Mouse (Mus musculus): Measurements from ENCODE around the gene Slc50a1. TPM values are rescaled to one million over a fixed set of nuclear protein-coding genes. Genes with fewer than 3 reads are reported as not detected.

Slc50a1 gene
- polyA plus RNA-seq, 1 experiment from 2014 or later, result 74.4 TPM

DNA sequence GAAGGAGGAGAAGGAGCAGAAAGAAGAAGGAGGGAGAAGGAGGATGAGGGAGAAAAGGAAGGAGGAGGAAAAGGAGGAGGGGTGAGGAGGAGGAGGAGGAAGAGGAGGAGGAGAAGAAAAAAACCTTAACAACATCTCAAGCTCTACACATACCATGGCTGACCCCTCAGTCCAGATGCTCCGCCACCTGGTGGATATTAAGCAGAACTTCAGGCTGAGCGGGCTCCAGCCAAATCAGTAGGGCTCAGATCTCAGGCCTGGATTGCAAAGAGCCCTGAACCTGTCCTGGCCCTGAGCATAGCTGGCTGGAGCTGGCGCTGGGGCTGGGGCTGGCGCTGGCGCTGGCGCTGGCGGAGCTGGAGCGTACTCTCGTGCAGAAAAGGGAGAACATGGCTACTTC, 37.7 kb upstream of the Slc50a1 start:
- Histone ChIP-seq H3K27ac (no peak overlapping the region), H3K36me3 (no peaks in the 10 kb centered on the region), H3K9me3 (no peaks in the 10 kb centered on the region), H3K4me1 (0 out of 2 replicates have a peak, but pooled peaks cover 2% of the 10 kb centered on the region), H3K4me3 (replicated peaks) (no peak overlapping the region), H3K4me2 (no peak overlapping the region), H3K27me3 (replicated peaks) (no peaks in the 10 kb centered on the region), H3K9ac (no peak overlapping the region)
- ATAC-seq (ENCODE audit: insufficient read depth, low FRiP score, low read depth), result peak; percentile 67
- WGBS, result 5% methylated on average over 9 of the region's 9 CpGs

DNA sequence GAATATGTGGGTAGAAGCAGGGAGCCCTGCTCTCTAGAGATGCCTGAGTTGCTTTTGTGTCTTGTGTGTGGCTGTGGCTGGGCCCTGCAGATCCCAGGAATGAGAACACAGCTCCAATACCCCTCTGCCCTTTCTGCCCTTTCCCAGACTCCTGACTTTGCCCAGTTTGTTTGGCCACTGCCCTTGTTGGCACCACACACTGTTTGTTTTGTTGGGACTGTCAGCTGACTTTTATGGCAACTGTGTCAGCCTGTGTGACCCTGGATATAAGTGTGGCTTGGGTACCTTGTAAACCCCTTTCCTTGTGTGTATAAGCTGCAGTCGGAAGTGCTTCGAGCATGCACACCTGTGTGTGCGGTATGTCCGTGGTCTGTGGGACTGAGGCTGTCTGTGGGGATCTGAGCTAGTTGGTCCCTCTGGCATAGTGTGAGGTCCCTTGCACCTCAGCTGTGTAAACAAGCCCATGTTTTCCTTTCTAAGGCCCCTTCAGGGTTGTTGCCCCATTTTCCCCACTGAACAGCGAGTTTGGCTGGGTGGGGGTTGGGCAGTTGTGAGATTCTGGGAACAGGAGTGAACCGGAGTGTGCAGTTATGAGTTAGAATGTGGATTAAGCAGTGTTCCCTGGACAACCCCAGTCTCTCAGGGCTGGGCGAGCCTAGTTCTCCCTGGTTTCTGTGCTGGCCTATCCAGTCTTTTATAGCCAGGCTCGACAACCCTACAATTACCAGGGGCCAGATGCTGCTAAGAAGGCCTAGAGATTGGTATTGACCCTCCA, 35.4 kb upstream of the Slc50a1 start:
- ATAC-seq (ENCODE audit: insufficient read depth, low FRiP score, low read depth), result no peak; the same call in 1 of the 2 replicates
- 0 out of 2 replicates have a peak, but pooled peaks cover 2% of the 10 kb centered on the region for H3K4me1 ChIP-seq
- H3K9ac ChIP-seq, result no peak overlapping the region
- no peak overlapping the region for H3K4me2 ChIP-seq
- no peak overlapping the region for H3K4me3 ChIP-seq (replicated peaks)
- WGBS, result 67% methylated on average over 8 of the region's 8 CpGs
- no peaks in the 10 kb centered on the region for H3K36me3 ChIP-seq
- no peak overlapping the region for H3K27ac ChIP-seq
- H3K9me3 ChIP-seq, result no peaks in the 10 kb centered on the region
- H3K27me3 ChIP-seq (replicated peaks), result no peaks in the 10 kb centered on the region

DNA sequence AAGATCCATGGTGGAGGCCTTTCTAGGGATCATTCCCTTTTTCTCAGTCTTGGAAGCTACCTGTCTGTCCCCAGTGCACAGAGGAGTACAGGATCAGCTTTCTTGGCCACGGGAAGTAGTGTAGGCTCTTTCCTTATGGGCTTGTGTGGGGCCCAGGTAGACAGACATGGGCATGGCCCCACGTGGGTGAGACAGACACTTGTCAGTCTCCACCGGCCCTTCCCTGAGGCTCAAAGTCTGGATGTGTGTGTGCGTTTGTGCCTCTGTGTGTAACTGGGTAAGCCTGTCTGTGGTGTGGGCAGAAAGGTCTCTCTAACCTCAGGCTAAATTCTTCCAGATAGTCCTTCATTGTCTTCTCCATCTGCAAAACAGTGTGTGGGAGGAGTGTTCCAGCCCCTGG, 34.7 kb upstream of the Slc50a1 start:
- Histone ChIP-seq H3K9ac (no peak overlapping the region), H3K9me3 (no peaks in the 10 kb centered on the region), H3K36me3 (no peaks in the 10 kb centered on the region), H3K4me2 (no peak overlapping the region), H3K4me1 (0 out of 2 replicates have a peak, but pooled peaks cover 2% of the 10 kb centered on the region), H3K27me3 (replicated peaks) (no peaks in the 10 kb centered on the region), H3K4me3 (replicated peaks) (no peak overlapping the region), H3K27ac (no peak overlapping the region)
- WGBS, result 73% methylated on average over 4 of the region's 4 CpGs
- ATAC-seq (ENCODE audit: insufficient read depth, low FRiP score, low read depth), result no peak

DNA sequence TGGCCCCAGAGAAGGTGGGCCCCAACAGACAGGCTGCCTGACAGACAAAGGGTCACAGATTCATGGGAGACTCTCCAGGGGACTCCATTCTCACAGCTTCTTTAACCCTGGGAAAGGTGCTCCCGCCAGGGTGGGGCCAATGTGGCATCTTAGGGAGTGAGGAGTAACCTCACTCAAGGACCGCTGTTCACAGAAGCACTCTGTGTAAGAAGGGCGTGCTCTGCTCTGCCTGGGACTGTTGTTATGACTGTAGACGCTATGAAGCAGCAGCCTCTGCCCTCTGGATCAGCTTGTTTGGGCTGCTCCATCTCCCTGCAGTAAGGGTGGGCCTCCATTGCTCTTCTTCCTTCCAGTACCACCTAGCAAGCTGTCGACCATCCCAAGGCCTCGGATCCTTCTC, 34.1 kb upstream of the Slc50a1 start:
- ATAC-seq (ENCODE audit: insufficient read depth, low FRiP score, low read depth), result no peak
- H3K9me3 ChIP-seq, result no peaks in the 10 kb centered on the region
- H3K9ac ChIP-seq, result no peak overlapping the region
- H3K4me1 ChIP-seq, result 0 out of 2 replicates have a peak, but pooled peaks cover 2% of the 10 kb centered on the region
- H3K36me3 ChIP-seq, result no peaks in the 10 kb centered on the region
- 53% methylated on average over 6 of the region's 6 CpGs for WGBS
- H3K27ac ChIP-seq, result no peak overlapping the region
- no peaks in the 10 kb centered on the region for H3K27me3 ChIP-seq (replicated peaks)
- H3K4me2 ChIP-seq, result no peak overlapping the region
- H3K4me3 ChIP-seq (replicated peaks), result no peak overlapping the region

DNA sequence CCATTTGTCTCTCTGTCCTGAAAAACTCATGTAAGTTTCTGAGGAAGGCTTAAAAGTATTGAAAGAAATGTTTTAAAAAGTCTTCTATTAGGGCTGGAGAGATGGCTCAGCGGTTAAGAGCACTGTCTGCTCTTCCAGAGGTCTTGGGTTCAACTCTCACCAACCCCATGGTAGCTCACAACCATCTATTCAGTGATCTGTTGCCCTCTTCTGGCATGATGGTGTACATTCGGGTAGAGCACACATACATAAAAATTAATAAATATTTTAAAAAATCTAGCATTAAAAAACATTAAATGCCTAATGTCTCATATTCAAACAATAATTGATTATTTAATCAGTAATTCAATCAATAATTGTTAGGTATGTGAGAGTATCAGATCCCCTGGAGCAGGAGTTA, 30.1 kb upstream of the Slc50a1 start:
- no peaks in the 10 kb centered on the region for H3K9me3 ChIP-seq
- peak overlapping the region; percentile 56; the same call in 1 of the 2 replicates for H3K4me2 ChIP-seq
- no peaks in the 10 kb centered on the region for H3K4me1 ChIP-seq
- H3K27me3 ChIP-seq (replicated peaks), result no peaks in the 10 kb centered on the region
- no peak overlapping the region for H3K27ac ChIP-seq
- WGBS, result 67% methylated on average over 2 of the region's 2 CpGs
- ATAC-seq (ENCODE audit: insufficient read depth, low FRiP score, low read depth), result no peak
- no peak overlapping the region for H3K4me3 ChIP-seq (replicated peaks)
- H3K9ac ChIP-seq, result no peak overlapping the region
- no peaks in the 10 kb centered on the region for H3K36me3 ChIP-seq

DNA sequence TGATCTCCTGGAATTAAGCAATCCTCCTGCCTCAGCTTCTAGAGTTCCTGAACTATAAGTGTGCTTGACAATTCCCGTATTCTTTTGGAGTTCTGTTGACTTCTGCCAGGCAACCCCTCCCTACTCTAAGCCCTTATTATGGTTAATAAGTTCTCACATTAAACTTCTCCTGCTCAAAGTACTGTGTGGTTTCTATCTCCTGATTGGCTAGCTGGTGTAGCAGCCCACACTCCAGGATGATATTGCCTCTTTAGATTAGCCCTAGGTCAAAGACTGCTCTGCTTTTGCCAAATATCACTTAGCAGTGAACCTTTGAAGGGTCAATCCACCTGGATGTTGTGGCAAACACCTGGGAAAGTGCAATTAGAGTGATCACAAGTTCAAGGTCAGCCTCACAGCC, 29.7 kb upstream of the Slc50a1 start:
- H3K4me1 ChIP-seq, result no peaks in the 10 kb centered on the region
- no peaks in the 10 kb centered on the region for H3K36me3 ChIP-seq
- H3K27ac ChIP-seq, result no peak overlapping the region
- peak overlapping the region; percentile 20; the same call in 1 of the 2 replicates for H3K4me3 ChIP-seq (replicated peaks)
- H3K9me3 ChIP-seq, result no peaks in the 10 kb centered on the region
- peak overlapping the region; percentile 56 for H3K4me2 ChIP-seq
- 29% methylated on average over 1 of the region's 1 CpGs for WGBS
- H3K27me3 ChIP-seq (replicated peaks), result no peaks in the 10 kb centered on the region
- no peak overlapping the region for H3K9ac ChIP-seq
- ATAC-seq (ENCODE audit: insufficient read depth, low FRiP score, low read depth), result no peak

DNA sequence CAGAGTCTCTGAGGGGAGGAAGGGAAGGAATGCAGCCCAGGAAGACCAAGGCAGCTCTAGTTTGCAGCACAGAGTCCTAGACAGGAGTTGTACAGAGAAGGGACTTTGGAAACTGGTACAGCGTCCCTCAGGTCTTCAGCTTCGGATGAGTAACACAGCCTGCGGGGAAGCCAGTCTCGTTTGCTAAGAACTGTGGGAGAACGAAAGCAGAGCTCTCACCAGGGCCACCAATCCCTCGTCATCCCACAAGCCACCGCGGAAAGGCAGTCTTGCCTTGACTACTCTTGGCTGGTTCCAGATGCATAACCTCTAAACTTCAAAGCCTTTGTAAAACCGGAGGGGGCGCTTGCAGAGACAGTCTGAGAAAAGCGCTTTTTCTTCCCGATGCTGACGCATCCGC, 29.1 kb upstream of the Slc50a1 start:
- 2% methylated on average over 14 of the region's 14 CpGs for WGBS
- H3K27ac ChIP-seq, result no peak overlapping the region
- H3K9ac ChIP-seq, result no peak overlapping the region

DNA sequence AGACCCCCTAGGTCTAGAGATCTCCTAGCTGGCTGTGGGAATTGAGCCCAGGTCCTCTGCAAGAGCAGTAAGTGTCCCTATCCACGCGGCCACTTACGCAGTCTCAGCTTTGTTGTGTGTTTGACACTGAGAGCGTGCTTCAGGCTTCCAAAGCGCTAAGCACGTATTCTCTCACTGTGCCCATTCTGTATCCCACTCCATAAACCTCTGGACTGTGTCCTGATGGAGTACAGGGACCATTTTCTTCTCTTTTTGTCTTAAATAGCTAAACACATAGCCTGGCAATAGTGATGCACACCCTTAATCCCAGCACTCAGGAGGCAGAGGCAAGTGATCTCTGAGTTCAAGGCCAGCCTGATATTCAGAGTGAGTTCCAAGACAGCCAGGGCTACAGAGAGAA, 28.5 kb upstream of the Slc50a1 start:
- Histone ChIP-seq H3K4me1 (no peaks in the 10 kb centered on the region), H3K4me2 (no peak overlapping the region), H3K4me3 (replicated peaks) (no peak overlapping the region), H3K36me3 (no peaks in the 10 kb centered on the region), H3K27ac (no peak overlapping the region), H3K27me3 (replicated peaks) (no peaks in the 10 kb centered on the region), H3K9ac (no peak overlapping the region), H3K9me3 (no peaks in the 10 kb centered on the region)
- ATAC-seq (ENCODE audit: insufficient read depth, low FRiP score, low read depth), result no peak
- 80% methylated on average over 6 of the region's 6 CpGs for WGBS

More for the DNA sequence above, 29.1 kb upstream of the Slc50a1 start:
- Histone ChIP-seq H3K4me3 (replicated peaks) (peak overlapping the region; percentile 20), H3K36me3 (no peaks in the 10 kb centered on the region), H3K27me3 (replicated peaks) (no peaks in the 10 kb centered on the region), H3K4me1 (no peaks in the 10 kb centered on the region), H3K4me2 (peak overlapping the region; percentile 56), H3K9me3 (no peaks in the 10 kb centered on the region)
- ATAC-seq (ENCODE audit: insufficient read depth, low FRiP score, low read depth), result no peak

DNA sequence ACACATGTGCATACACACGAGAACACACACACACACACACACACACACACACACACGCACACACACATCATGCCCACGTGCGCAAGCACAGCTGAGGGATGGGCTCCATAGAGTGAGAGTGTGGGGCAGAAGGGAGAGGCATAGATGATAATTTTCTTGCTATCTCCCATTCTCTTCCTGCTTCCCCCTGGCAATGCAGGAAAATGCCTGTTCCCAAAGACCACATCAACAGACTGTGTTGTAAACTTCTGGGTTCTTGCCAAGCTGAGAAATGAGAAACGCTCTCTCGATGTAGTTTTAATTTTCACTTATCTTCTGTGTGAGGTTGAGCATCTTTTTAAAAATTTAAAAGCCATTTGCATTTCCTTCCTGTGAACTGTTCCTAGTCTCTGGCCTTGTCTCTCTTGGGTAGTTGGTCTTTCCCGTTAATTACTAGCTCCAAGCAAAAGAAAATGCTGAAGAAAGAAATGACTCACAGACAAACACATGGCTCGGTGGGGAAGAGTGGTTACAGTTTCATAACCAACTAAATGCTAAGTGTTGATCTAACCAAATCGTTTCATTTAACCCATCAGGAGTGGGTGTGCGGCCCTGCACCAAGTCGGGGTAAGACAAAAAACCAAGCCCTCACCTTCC, 26.5 kb upstream of the Slc50a1 start:
- H3K4me3 ChIP-seq (replicated peaks), result no peak overlapping the region
- H3K4me2 ChIP-seq, result no peak overlapping the region
- no peak overlapping the region for H3K9ac ChIP-seq
- no peak for ATAC-seq (ENCODE audit: insufficient read depth, low FRiP score, low read depth)
- H3K36me3 ChIP-seq, result no peaks in the 10 kb centered on the region
- H3K9me3 ChIP-seq, result no peaks in the 10 kb centered on the region
- H3K4me1 ChIP-seq, result no peaks in the 10 kb centered on the region
- no peak overlapping the region for H3K27ac ChIP-seq
- 75% methylated on average over 11 of the region's 11 CpGs for WGBS
- no peaks in the 10 kb centered on the region for H3K27me3 ChIP-seq (replicated peaks)

DNA sequence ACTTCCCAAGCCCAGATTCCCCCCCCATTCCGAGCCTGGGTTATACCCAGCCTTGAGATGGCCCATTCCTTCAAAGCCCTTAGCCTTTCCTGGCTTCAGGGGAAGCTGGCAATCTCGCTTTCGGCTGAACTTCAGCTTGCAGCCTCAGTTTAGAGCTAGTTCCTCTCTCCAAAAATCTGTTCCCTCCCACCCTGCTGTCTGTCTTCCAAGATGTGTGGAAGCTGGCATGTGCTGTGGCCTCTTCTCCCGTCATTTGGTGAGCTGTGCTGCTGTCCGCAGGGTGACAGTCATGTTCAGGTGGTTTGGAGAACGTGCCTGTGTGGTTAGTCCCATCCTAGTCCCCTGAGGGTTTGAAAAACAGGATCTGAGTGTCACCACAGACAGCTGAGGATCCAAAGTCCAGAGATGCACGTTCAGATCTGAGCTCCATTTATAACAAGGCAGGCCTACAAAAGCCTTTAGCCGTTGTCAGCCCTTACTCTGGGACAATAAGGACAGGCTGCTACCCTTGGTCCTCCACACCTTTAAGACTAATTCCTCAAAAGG, 25.4 kb upstream of the Slc50a1 start:
- H3K9me3 ChIP-seq, result no peaks in the 10 kb centered on the region
- no peaks in the 10 kb centered on the region for H3K36me3 ChIP-seq
- no peak overlapping the region for H3K4me2 ChIP-seq
- WGBS, result 78% methylated on average over 8 of the region's 8 CpGs
- H3K4me1 ChIP-seq, result no peaks in the 10 kb centered on the region
- ATAC-seq (ENCODE audit: insufficient read depth, low FRiP score, low read depth), result no peak
- no peaks in the 10 kb centered on the region for H3K27me3 ChIP-seq (replicated peaks)
- no peak overlapping the region for H3K4me3 ChIP-seq (replicated peaks)
- H3K27ac ChIP-seq, result no peak overlapping the region
- no peak overlapping the region for H3K9ac ChIP-seq

DNA sequence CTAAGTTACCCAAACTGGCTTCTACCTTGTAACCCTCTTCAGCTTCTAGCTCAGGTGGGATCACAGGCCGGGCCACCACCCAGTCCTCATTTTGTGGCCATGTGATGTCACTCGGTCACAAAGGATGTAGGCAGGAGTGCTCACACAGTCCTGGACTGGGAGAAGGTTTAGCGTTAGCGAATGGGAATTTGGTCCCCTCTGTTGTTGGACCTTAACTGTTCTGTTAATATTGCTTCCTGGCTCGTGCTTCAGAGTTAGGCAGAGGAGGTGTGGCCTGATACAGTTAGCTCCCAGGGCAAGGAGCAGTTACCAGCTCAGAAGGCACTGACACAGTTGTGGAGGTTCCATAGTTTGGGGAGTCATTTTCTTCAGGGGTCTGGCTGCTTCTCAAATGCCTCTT, 23.8 kb upstream of the Slc50a1 start:
- Histone ChIP-seq H3K4me1 (no peaks in the 10 kb centered on the region), H3K4me3 (replicated peaks) (no peak overlapping the region), H3K27ac (no peak overlapping the region), H3K9ac (no peak overlapping the region), H3K4me2 (no peak overlapping the region), H3K27me3 (replicated peaks) (no peaks in the 10 kb centered on the region), H3K36me3 (no peaks in the 10 kb centered on the region), H3K9me3 (no peaks in the 10 kb centered on the region)
- ATAC-seq (ENCODE audit: insufficient read depth, low FRiP score, low read depth), result no peak
- 72% methylated on average over 5 of the region's 5 CpGs for WGBS

DNA sequence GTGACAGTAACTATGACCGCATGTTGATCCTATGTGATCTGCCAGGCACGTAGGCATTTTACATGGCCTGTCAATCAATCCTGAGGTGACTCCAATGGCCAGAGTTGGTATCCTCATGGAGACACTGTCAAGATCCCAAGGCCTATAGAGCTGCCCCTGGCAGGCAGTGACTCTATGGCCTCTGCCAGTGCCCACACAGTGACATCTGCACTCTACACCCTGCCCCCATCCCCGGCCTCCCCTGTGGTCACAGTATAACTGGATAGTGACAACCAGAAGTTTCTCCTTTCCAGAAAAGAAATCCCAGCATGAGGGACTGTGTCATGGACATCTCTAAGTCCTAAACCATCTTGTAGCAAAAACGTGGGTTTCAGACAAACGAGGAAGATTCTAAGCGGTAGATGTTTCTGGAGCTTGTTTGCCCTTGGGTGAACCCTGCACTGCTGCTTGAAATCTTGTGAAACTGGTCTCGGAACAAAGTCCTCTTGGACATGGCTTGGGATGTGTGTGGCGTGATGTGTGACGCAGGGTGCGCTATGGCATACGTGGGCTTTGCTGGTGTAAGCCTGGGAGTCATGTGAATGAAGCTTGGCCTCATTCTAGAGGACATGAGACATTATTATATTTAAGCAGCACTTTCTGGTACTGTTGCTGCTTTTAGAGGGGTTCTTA, 23.0 kb upstream of the Slc50a1 start:
- Histone ChIP-seq H3K9me3 (no peaks in the 10 kb centered on the region), H3K4me3 (replicated peaks) (no peak overlapping the region), H3K9ac (no peak overlapping the region), H3K27ac (no peak overlapping the region), H3K4me1 (0 out of 2 replicates have a peak, but pooled peaks cover 2% of the 10 kb centered on the region), H3K4me2 (no peak overlapping the region), H3K36me3 (no peaks in the 10 kb centered on the region), H3K27me3 (replicated peaks) (no peaks in the 10 kb centered on the region)
- 0 out of 2 replicates have a peak, but pooled peaks have one; percentile 20 for ATAC-seq (ENCODE audit: insufficient read depth, low FRiP score, low read depth)
- WGBS, result 80% methylated on average over 11 of the region's 11 CpGs
